Mouse (Mus musculus) intestine, embryonic 15.5 days (tissue): Measurements from ENCODE around the gene Ccl5. TPM values are rescaled to one million over a fixed set of nuclear protein-coding genes. Genes with fewer than 3 reads are reported as not detected.

ENCODE experiments used
- ATAC-seq: fragments of 200-750 bp; cut with Nextera tagmentation; 2 replicates; pipeline ENCODE4 v1.8.0; 2017; ENCODE audit warnings: moderate TSS enrichment, moderate library complexity
- H3K27ac ChIP-seq: fragments of 300-500 bp; sonication (generic); 2 replicates; pipeline ENCODE4 v1.5.1; 2015; ENCODE audit warnings: mild to moderate bottlenecking, inconsistent platforms
- H3K27me3 ChIP-seq: fragments of 300-500 bp; sonication (generic); replicated peaks from 2 replicates; pipeline ENCODE4 v1.6.1; 2015; ENCODE audit warnings: inconsistent platforms
- H3K36me3 ChIP-seq: fragments of 300-500 bp; sonication (generic); 2 replicates; pipeline ENCODE4 v1.6.1; 2015; ENCODE audit warnings: inconsistent platforms
- H3K4me1 ChIP-seq: fragments of 300-500 bp; sonication (generic); replicated peaks from 2 replicates; pipeline ENCODE4 v1.6.1; 2015; ENCODE audit warnings: inconsistent platforms
- H3K4me2 ChIP-seq: fragments of 300-500 bp; sonication (generic); replicated peaks from 2 replicates; pipeline ENCODE4 v1.6.1; 2015; ENCODE audit warnings: mild to moderate bottlenecking, inconsistent platforms
- H3K4me3 ChIP-seq: fragments of 300-500 bp; sonication (generic); replicated peaks from 2 replicates; pipeline ENCODE4 v1.5.1; 2015; ENCODE audit warnings: inconsistent platforms
- H3K9ac ChIP-seq: fragments of 300-500 bp; sonication (generic); 2 replicates; pipeline ENCODE4 v1.6.1; 2015; ENCODE audit warnings: inconsistent platforms
- H3K9me3 ChIP-seq: fragments of 300-500 bp; sonication (generic); 2 replicates; pipeline ENCODE4 v1.6.1; 2016; ENCODE audit warnings: inconsistent platforms
- WGBS: fragments of 180-500 bp; shearing (Covaris S2); methylation state at CpG from one replicate; pipeline ENCODE4 v1.1.7; 2015; 5-methylcytosine and 5-hydroxymethylcytosine counted together
- polyA plus RNA-seq: library from polyadenylated mRNA; unstranded; fragments of >200 nt; fragmentation: Nextera tagmentation; extraction: Ambion mirVana; gene quantifications from 2 replicates; pipeline ENCODE4 v1.2.1, GENCODE M21; 2015

Ccl5 gene
- polyA plus RNA-seq, 1 experiment from 2014 or later: 3.7 TPM

- H3K27me3 ChIP-seq: no peaks in the 10 kb centered on the region
- 38% methylated on average over 13 of the region's 13 CpGs for WGBS
- H3K4me2 ChIP-seq: peak overlapping the region; percentile 43
- no peaks in the 10 kb centered on the region for H3K9me3 ChIP-seq
- H3K36me3 ChIP-seq: no peaks in the 10 kb centered on the region
- no peak overlapping the region for H3K9ac ChIP-seq
- H3K4me3 ChIP-seq: no peak overlapping the region
- 0 out of 2 replicates have a peak, but pooled peaks have one; percentile 56 for ATAC-seq
- peaks cover 17% of the 10 kb centered on the region for H3K4me1 ChIP-seq
- H3K27ac ChIP-seq: no peak overlapping the region
These were observed 4.5 kb upstream of the Ccl5 start for GRCm38 (mm10) chr11:83534609-83535423.

- Histone ChIP-seq H3K4me3 (no peak overlapping the region), H3K9me3 (no peaks in the 10 kb centered on the region), H3K4me2 (peak overlapping the region; percentile 43), H3K27ac (no peak overlapping the region), H3K4me1 (peaks cover 17% of the 10 kb centered on the region), H3K27me3 (no peaks in the 10 kb centered on the region), H3K36me3 (no peaks in the 10 kb centered on the region), H3K9ac (no peak overlapping the region)
- WGBS: 78% methylated on average over 8 of the region's 8 CpGs
- no peak for ATAC-seq
These were observed 3.8 kb upstream of the Ccl5 start for GRCm38 (mm10) chr11:83534143-83534542.

GRCm38 (mm10) chr11:83533192-83533591 is 2.9 kb upstream of the Ccl5 start:
- WGBS: 75% methylated on average over 1 of the region's 1 CpGs
- H3K9me3 ChIP-seq: no peaks in the 10 kb centered on the region
- no peak for ATAC-seq
- peaks cover 14% of the 10 kb centered on the region; the same call in 1 of the 2 replicates for H3K4me1 ChIP-seq
- H3K4me2 ChIP-seq: no peak overlapping the region
- H3K27me3 ChIP-seq: no peaks in the 10 kb centered on the region
- H3K36me3 ChIP-seq: no peaks in the 10 kb centered on the region
- H3K9ac ChIP-seq: no peak overlapping the region
- no peak overlapping the region for H3K27ac ChIP-seq
- H3K4me3 ChIP-seq: no peak overlapping the region

GRCm38 (mm10) chr11:83529024-83529423 is 1.3 kb downstream of the Ccl5 start:
- Histone ChIP-seq H3K4me3 (no peak overlapping the region), H3K4me1 (0 out of 2 replicates have a peak, but pooled peaks cover under 1% of the 10 kb centered on the region), H3K27me3 (no peaks in the 10 kb centered on the region), H3K9ac (no peak overlapping the region), H3K4me2 (no peak overlapping the region), H3K9me3 (no peaks in the 10 kb centered on the region), H3K36me3 (no peaks in the 10 kb centered on the region), H3K27ac (no peak overlapping the region)
- WGBS: 73% methylated on average over 12 of the region's 12 CpGs
- ATAC-seq: no peak

- Histone ChIP-seq H3K9me3 (no peaks in the 10 kb centered on the region), H3K4me3 (no peak within 1 kb of the TSS), H3K4me1 (no peaks in the 10 kb centered on the region), H3K9ac (no peak within 1 kb of the TSS), H3K27ac (no peak within 1 kb of the TSS), H3K27me3 (no peaks in the 10 kb centered on the region), H3K4me2 (no peak within 1 kb of the TSS), H3K36me3 (no peaks in the 10 kb centered on the region)
- no peak for ATAC-seq
- WGBS: 92% methylated on average over 3 of the region's 3 CpGs
These were observed 8.2 kb downstream of the Ccl5 start, which contains the start of gene Heatr9 for GRCm38 (mm10) chr11:83522075-83522474. Gene Heatr9, minus strand, starts transcription at chr11:83522175.

- Histone ChIP-seq H3K9ac (no peak overlapping the region), H3K4me1 (no peaks in the 10 kb centered on the region), H3K27ac (no peak overlapping the region), H3K36me3 (no peaks in the 10 kb centered on the region), H3K9me3 (no peaks in the 10 kb centered on the region), H3K4me2 (no peak overlapping the region), H3K27me3 (no peaks in the 10 kb centered on the region), H3K4me3 (no peak overlapping the region)
- ATAC-seq: no peak
- WGBS: 71% methylated on average over 6 of the region's 6 CpGs
These were observed 11.9 kb downstream of the Ccl5 start for GRCm38 (mm10) chr11:83518371-83518770.

- Histone ChIP-seq H3K36me3 (no peaks in the 10 kb centered on the region), H3K27ac (no peak overlapping the region), H3K4me1 (no peaks in the 10 kb centered on the region), H3K27me3 (no peaks in the 10 kb centered on the region), H3K4me3 (no peak overlapping the region), H3K4me2 (no peak overlapping the region), H3K9me3 (no peaks in the 10 kb centered on the region), H3K9ac (no peak overlapping the region)
- ATAC-seq: no peak
These were observed 13.2 kb downstream of the Ccl5 start for GRCm38 (mm10) chr11:83517153-83517552.

- no peak overlapping the region for H3K4me2 ChIP-seq
These were observed 20.8 kb downstream of the Ccl5 start for GRCm38 (mm10) chr11:83509521-83509920.

GRCm38 (mm10) chr11:83504308-83504707 is 26.0 kb downstream of the Ccl5 start:
- Histone ChIP-seq H3K27ac (no peak overlapping the region), H3K27me3 (no peaks in the 10 kb centered on the region), H3K4me1 (no peaks in the 10 kb centered on the region), H3K4me2 (no peak overlapping the region), H3K9me3 (no peaks in the 10 kb centered on the region), H3K4me3 (no peak overlapping the region), H3K9ac (no peak overlapping the region), H3K36me3 (peaks cover 17% of the 10 kb centered on the region)
- WGBS: 91% methylated on average over 5 of the region's 5 CpGs
- ATAC-seq: 0 out of 2 replicates have a peak, but pooled peaks have one; percentile 39

More at GRCm38 (mm10) chr11:83509521-83509920, 20.8 kb downstream of the Ccl5 start:
- Histone ChIP-seq H3K27me3 (no peaks in the 10 kb centered on the region), H3K4me3 (no peak overlapping the region), H3K4me1 (no peaks in the 10 kb centered on the region), H3K9ac (no peak overlapping the region), H3K9me3 (no peaks in the 10 kb centered on the region), H3K36me3 (peaks cover 8% of the 10 kb centered on the region; the same call in 1 of the 2 replicates), H3K27ac (no peak overlapping the region)
- ATAC-seq: no peak

- Histone ChIP-seq H3K9ac (no peak overlapping the region), H3K4me3 (no peak overlapping the region), H3K4me1 (no peaks in the 10 kb centered on the region), H3K27ac (no peak overlapping the region), H3K27me3 (no peaks in the 10 kb centered on the region), H3K4me2 (no peak overlapping the region), H3K36me3 (0 out of 2 replicates have a peak, but pooled peaks cover 2% of the 10 kb centered on the region), H3K9me3 (no peaks in the 10 kb centered on the region)
- ATAC-seq: no peak
- WGBS: 88% methylated on average over 2 of the region's 2 CpGs
These were observed 34.7 kb downstream of the Ccl5 start for GRCm38 (mm10) chr11:83495571-83495970.

GRCm38 (mm10) chr11:83491488-83491887 is 38.8 kb downstream of the Ccl5 start:
- ATAC-seq: no peak
- H3K4me3 ChIP-seq: no peak overlapping the region
- WGBS: 84% methylated on average over 4 of the region's 4 CpGs
- no peak overlapping the region for H3K4me2 ChIP-seq
- no peaks in the 10 kb centered on the region for H3K27me3 ChIP-seq
- H3K36me3 ChIP-seq: peaks cover 11% of the 10 kb centered on the region; the same call in 1 of the 2 replicates
- no peaks in the 10 kb centered on the region for H3K9me3 ChIP-seq
- H3K9ac ChIP-seq: no peak overlapping the region
- no peaks in the 10 kb centered on the region for H3K4me1 ChIP-seq
- H3K27ac ChIP-seq: no peak overlapping the region
